Mouse (Mus musculus) cerebellum, adult 18-20 months (tissue): ENCODE measurements around the gene Grik5.
"Not testable (repeated sequence)": the region's sequence is repeated elsewhere in the genome, so short reads cannot be mapped to it uniquely, and the experiment has no call there.

ENCODE experiments used
- DNase-seq, 2 experiments: peaks; one replicate each; pipeline ENCODE4 v3.0.0; 2021

Gene Grik5

GRCm38 (mm10) chr7:25079496-25080026 is 7.4 kb upstream of the Grik5 start:
- DNase-seq, result no peak

GRCm38 (mm10) chr7:25077414-25077755 is 5.2 kb upstream of the Grik5 start:
- no peak for DNase-seq

GRCm38 (mm10) chr7:25076663-25077413 is 4.7 kb upstream of the Grik5 start:
- peak; percentile 94 to 99 for DNase-seq

- DNase-seq, result no peak
Observed at GRCm38 (mm10) chr7:25076296-25076662, 4.1 kb upstream of the Grik5 start.

GRCm38 (mm10) chr7:25073924-25074323 is 1.8 kb upstream of the Grik5 start:
- no peak for DNase-seq

GRCm38 (mm10) chr7:25072716-25073390 is 707 bp upstream of the Grik5 start:
- DNase-seq, result peak; percentile 66 to 72

- DNase-seq, result no peak
Observed at GRCm38 (mm10) chr7:25068724-25069123, 3.4 kb downstream of the Grik5 start.

- DNase-seq, result no peak
Observed at GRCm38 (mm10) chr7:25067909-25068656, 4.1 kb downstream of the Grik5 start.

GRCm38 (mm10) chr7:25067338-25067737 is 4.8 kb downstream of the Grik5 start:
- DNase-seq, result no peak

- no peak for DNase-seq
Observed at GRCm38 (mm10) chr7:25063900-25064299, 8.2 kb downstream of the Grik5 start.

- no peak for DNase-seq
Observed at GRCm38 (mm10) chr7:25063346-25063745, 8.8 kb downstream of the Grik5 start.

- no peak for DNase-seq
Observed at GRCm38 (mm10) chr7:25058836-25059235, 13.3 kb downstream of the Grik5 start.

GRCm38 (mm10) chr7:25058394-25058793 is 13.8 kb downstream of the Grik5 start:
- no peak for DNase-seq

GRCm38 (mm10) chr7:25057888-25058287 is 14.3 kb downstream of the Grik5 start:
- DNase-seq, result no peak

- DNase-seq, result peak in 1 of 2 experiments; percentile 62
Observed at GRCm38 (mm10) chr7:25056951-25057350, 15.2 kb downstream of the Grik5 start.

- DNase-seq, result no peak
Observed at GRCm38 (mm10) chr7:25052587-25052986, 19.6 kb downstream of the Grik5 start.

- no peak for DNase-seq
Observed at GRCm38 (mm10) chr7:25049295-25049930, 22.7 kb downstream of the Grik5 start.

- DNase-seq, result peak; percentile 42 to 53
Observed at GRCm38 (mm10) chr7:25047363-25047762, 24.8 kb downstream of the Grik5 start.

- not testable (repeated sequence) for DNase-seq
Observed at GRCm38 (mm10) chr7:25044599-25044998, 27.5 kb downstream of the Grik5 start.

- no peak for DNase-seq
Observed at GRCm38 (mm10) chr7:25041921-25042320, 30.2 kb downstream of the Grik5 start.

- DNase-seq, result peak; percentile 85 to 90
Observed at GRCm38 (mm10) chr7:25035916-25036315, 36.2 kb downstream of the Grik5 start.

GRCm38 (mm10) chr7:25034796-25035195 is 37.4 kb downstream of the Grik5 start:
- no peak for DNase-seq

- DNase-seq, result no peak
Observed at GRCm38 (mm10) chr7:25031528-25031927, 40.6 kb downstream of the Grik5 start.
